Mouse (Mus musculus): ENCODE measurements around the gene Olfr15.

Olfr15 gene

DNA sequence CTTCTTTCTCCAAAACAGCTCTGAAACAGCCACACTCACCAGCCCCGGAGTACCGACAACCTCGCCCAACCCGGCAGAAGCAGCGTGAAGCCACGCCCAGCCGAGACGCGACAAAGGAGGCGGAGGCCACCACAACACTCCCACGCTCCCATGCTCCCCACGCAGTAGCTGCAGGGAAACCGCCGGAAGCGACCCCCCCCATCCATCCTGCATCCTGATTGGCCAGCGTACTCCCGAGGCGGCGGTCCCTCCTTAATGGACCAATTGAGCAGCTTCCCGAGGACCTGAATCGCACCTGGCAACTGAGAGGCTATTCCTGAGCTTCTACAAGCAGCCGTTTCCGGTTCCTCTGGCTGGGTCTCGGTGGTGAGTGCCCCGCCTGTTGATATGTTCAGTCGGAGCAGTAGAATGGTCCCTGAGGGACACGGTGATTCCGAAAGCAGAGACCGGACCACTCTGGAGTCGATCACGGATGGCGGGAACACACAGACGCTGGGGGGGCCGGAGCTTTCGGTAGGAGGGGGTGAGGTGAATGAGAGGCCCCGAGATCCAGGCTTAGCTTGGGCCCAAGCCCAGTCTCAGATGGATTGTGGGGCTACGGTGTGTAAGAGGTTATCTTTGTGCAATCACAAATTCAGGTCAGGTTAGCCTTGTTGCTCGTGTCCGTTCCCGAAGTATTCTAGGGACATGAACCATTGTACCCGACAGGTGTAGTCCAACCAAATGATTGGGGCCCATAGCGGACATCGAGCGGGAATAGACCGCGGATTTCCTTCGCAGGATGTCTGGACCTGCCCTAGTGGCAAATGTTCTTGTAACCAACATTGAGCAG, 41.8 kb downstream of the Olfr15 start, which contains the start of gene Naa60:
Gene Naa60, plus strand, starts transcription at position 160 of the 832 bp plus-strand sequence.
- DNase-seq (ENCODE audit: extremely low read depth, low read depth), result no peak

GRCm38 (mm10) chr16:3876346-3876745, 45.7 kb downstream of the Olfr15 start:
- DNase-seq (ENCODE audit: extremely low read depth, low read depth), result no peak

GRCm38 (mm10) chr16:3884201-3885064, 53.8 kb downstream of the Olfr15 start, which contains the start of the genes Zfp597 and Gm20695:
TSS of gene Zfp597 (minus strand) at chr16:3884561.
TSS of gene Gm20695 (plus strand) at chr16:3884648.
- peak; percentile 70 for DNase-seq (ENCODE audit: extremely low read depth, low read depth)

DNA sequence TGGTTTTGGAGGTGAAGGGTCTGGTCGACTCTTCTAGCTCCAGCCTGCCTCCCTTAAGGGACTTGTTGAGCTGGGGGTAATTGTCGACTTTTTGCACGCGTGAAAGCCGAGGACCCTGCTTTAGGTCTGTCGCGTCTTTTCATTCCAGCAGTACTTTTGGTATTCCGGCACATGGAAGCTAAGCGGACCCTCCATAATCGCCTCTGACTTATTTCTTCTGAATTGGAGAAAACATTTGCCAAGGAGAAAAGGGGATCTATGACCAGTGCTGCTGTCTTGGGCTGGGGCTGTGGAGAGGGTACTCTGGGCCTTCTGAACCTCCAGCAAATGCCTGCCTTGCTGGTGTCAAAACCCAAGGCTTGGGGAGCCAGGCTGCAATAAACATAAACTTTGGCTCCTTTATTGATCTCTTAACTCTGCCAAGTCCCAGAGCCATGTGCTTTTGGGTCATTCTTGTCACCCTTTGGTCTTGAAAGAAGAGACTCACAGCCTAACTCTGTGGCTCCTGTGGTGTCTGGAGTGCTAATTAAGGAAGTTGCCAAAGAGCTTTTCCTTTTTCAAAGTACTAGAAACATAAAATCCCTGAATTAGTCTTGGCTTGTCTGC, 54.5 kb downstream of the Olfr15 start:
- peak; percentile 49 for DNase-seq (ENCODE audit: extremely low read depth, low read depth)

DNA sequence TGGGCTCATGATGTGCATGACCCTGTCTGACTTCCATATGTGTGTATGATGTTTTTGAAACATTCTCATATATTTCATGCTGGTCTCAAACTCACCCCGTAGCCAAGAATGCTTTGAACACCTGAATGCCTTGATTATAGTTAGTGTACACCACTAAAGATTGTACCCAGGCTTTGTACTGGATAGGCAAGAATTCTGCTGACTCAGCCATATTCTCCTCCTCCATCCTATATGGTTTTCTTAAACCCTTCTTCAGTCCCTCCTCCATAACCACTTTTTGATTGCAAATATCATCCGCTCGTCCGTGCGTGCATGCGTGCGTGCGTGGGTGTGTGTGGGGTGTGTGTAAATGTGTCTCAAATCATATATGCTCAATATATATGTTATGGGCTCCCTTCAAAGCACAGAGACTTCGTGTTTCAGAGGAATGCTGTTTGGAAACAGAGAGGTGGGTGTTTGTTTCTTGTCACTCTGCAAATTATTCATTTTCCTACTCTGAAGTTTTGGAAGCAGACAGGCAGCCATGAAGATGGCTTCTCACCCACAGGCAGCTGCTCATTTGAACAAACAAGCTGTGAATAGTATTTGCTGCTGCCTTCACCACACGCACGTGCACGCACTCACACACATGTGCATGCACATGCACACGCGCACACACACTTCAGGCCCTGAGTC, 61.1 kb downstream of the Olfr15 start:
- no peak for DNase-seq (ENCODE audit: extremely low read depth, low read depth)

DNA sequence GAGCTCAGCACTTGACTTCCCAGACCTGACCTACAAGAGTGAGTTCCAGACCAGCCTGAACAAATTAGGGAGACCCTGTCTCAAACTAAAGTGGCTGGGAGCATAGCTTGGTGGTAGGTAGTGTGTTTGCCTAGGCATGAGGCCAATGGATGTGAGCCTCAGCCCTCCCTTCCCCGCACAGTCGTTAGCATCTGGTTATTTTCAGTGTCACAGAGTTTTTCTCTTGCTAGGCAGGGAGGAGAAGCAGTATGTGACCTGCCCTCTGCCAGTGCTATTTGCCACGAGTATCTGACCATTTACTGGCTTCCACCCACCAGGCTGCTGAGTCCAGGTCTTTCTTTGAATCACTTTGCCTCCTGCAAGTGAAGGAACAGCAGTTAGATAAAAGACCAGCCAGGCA, 63.1 kb downstream of the Olfr15 start:
- no peak for DNase-seq (ENCODE audit: extremely low read depth, low read depth)

Data from MEL-GATA-1-ER (cell line).